Mouse (Mus musculus) lung, postnatal 0 days (tissue): ENCODE measurements around the gene Xirp2. TPM values are rescaled to one million over a fixed set of nuclear protein-coding genes. Genes with fewer than 3 reads are reported as not detected.
"Not testable (repeated sequence)": the region's sequence is repeated elsewhere in the genome, so short reads cannot be mapped to it uniquely, and the experiment has no call there.

ENCODE experiments used
- ATAC-seq: fragments of 200-750 bp; cut with Nextera tagmentation; 2 replicates; pipeline ENCODE4 v1.8.0; 2017; ENCODE audit warnings: moderate library complexity
- DNase-seq: peaks from one replicate; pipeline ENCODE4 v3.0.0-alpha.2; 2016; ENCODE audit warnings: low spot score
- H3K27ac ChIP-seq: fragments of 300-500 bp; sonication (generic); 2 replicates; pipeline ENCODE4 v1.5.1; 2014; ENCODE audit warnings: antibody characterized with exemption, mild to moderate bottlenecking, low read length, mixed read lengths
- H3K27me3 ChIP-seq: fragments of 300-500 bp; sonication (generic); replicated peaks from 2 replicates; pipeline ENCODE4 v1.6.1; 2014; ENCODE audit warnings: low read length, mixed read lengths; ENCODE audit not compliant: insufficient read depth
- H3K36me3 ChIP-seq: fragments of 300-500 bp; sonication (generic); 2 replicates; pipeline ENCODE4 v1.6.1; 2014; ENCODE audit warnings: low read length, mixed read lengths; ENCODE audit not compliant: insufficient read depth
- H3K4me1 ChIP-seq: fragments of 300-500 bp; sonication (generic); 2 replicates; pipeline ENCODE4 v1.6.1; 2014; ENCODE audit warnings: antibody characterized with exemption, low read depth, low read length, mixed read lengths; ENCODE audit not compliant: insufficient read depth
- H3K4me2 ChIP-seq: fragments of 300-500 bp; sonication (generic); replicated peaks from 2 replicates; pipeline ENCODE4 v1.6.1; 2014; ENCODE audit warnings: low read depth, mild to moderate bottlenecking, low read length, moderate library complexity, mixed read lengths
- H3K4me3 ChIP-seq: fragments of 300-500 bp; sonication (generic); 2 replicates; pipeline ENCODE4 v1.5.1; 2014; ENCODE audit warnings: low read depth, low read length
- H3K9ac ChIP-seq: fragments of 300-500 bp; sonication (generic); replicated peaks from 2 replicates; pipeline ENCODE4 v1.6.1; 2014; ENCODE audit warnings: low read depth, mild to moderate bottlenecking
- H3K9me3 ChIP-seq: fragments of 300-500 bp; sonication (generic); 2 replicates; pipeline ENCODE4 v1.6.1; 2016; ENCODE audit warnings: low read length, mixed read lengths
- CTCF ChIP-seq: IDR thresholded peaks from 2 replicates; pipeline ENCODE4 v1.5.1; 2016; ENCODE audit warnings: antibody characterized with exemption, mild to moderate bottlenecking
- EP300 ChIP-seq: IDR thresholded peaks from 2 replicates; pipeline ENCODE4 v1.6.1; 2016; ENCODE audit warnings: antibody characterized with exemption, mild to moderate bottlenecking, control low read depth
- WGBS: fragments of 180-500 bp; shearing (Covaris S2); extraction: QIAGEN DNeasy Blood & Tissue Kit; methylation state at CpG from one replicate; pipeline ENCODE4 v1.1.7; 2014; 5-methylcytosine and 5-hydroxymethylcytosine counted together
- polyA plus RNA-seq: library from polyadenylated mRNA; unstranded; fragments of >200 nt; fragmentation: Nextera tagmentation; extraction: Ambion mirVana; gene quantifications from 2 replicates; pipeline ENCODE4 v1.2.1, GENCODE M21; 2015

Gene Xirp2
- polyA plus RNA-seq, result 0.01 TPM in 1 of 2 replicates, not detected in the other

- TF ChIP-seq CTCF (no peak), EP300 (no peak)
- Histone ChIP-seq H3K36me3 (no peaks in the 10 kb centered on the region), H3K4me1 (no peaks in the 10 kb centered on the region), H3K9me3 (no peaks in the 10 kb centered on the region), H3K9ac (no peak within 1 kb of the TSS), H3K4me2 (no peak within 1 kb of the TSS), H3K4me3 (no peak within 1 kb of the TSS), H3K27me3 (no peaks in the 10 kb centered on the region), H3K27ac (no peak within 1 kb of the TSS)
- ATAC-seq (no peak), DNase-seq (no peak)
- WGBS, result 71% methylated on average over 3 of the region's 3 CpGs
These were observed at the start of gene Xirp2 for GRCm38 (mm10) chr2:67445780-67446179. Gene Xirp2 (plus strand): TSS chr2:67446002.

- not testable (repeated sequence) for H3K4me3 ChIP-seq, H3K9me3 ChIP-seq, H3K4me1 ChIP-seq, H3K27me3 ChIP-seq, H3K36me3 ChIP-seq, H3K9ac ChIP-seq, H3K27ac ChIP-seq, DNase-seq, ATAC-seq, H3K4me2 ChIP-seq
- no CpG with 5 or more reads among the region's 1 CpGs for WGBS
These were observed 32.4 kb upstream of the Xirp2 start, which contains the start of gene Gm21830 for GRCm38 (mm10) chr2:67413425-67413824. Gene Gm21830 (plus strand): TSS chr2:67413725.

- Histone ChIP-seq H3K4me3 (no peak overlapping the region), H3K36me3 (no peaks in the 10 kb centered on the region), H3K4me1 (no peaks in the 10 kb centered on the region), H3K9me3 (no peaks in the 10 kb centered on the region), H3K9ac (no peak overlapping the region), H3K4me2 (no peak overlapping the region), H3K27me3 (no peaks in the 10 kb centered on the region), H3K27ac (no peak overlapping the region)
- ATAC-seq, result no peak
- DNase-seq, result no peak
- no peak for TF ChIP-seq CTCF
- no peak for TF ChIP-seq EP300
These were observed 24.9 kb upstream of the Xirp2 start for GRCm38 (mm10) chr2:67420853-67421252.

- Histone ChIP-seq H3K4me3 (no peak overlapping the region), H3K27me3 (no peaks in the 10 kb centered on the region), H3K4me1 (no peaks in the 10 kb centered on the region), H3K9ac (no peak overlapping the region), H3K27ac (no peak overlapping the region), H3K4me2 (no peak overlapping the region), H3K9me3 (no peaks in the 10 kb centered on the region), H3K36me3 (no peaks in the 10 kb centered on the region)
- DNase-seq (no peak), ATAC-seq (no peak)
- TF ChIP-seq CTCF, result no peak
- TF ChIP-seq EP300, result no peak
- 51% methylated on average over 1 of the region's 1 CpGs for WGBS
These were observed 23.0 kb upstream of the Xirp2 start for GRCm38 (mm10) chr2:67422799-67423198.

DNA sequence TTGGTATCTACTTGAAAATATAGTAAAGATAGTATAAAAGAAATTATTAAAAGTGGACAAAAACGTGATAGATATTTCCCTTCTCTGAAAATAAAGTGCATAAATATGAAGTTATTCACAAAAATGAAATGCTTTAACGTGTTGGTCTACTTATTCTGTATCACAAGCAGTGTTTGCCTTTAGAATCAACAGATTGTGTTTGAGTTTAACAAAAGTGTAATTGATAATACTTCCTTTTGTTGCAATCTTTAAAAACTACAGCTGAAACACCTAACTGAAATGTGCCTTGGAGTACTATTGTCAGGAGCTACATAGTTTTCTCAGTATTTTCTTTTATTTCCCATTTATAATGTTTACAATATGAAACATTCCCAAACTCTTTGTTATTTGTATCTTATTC, 12.7 kb upstream of the Xirp2 start, which contains the start of gene Gm26727:
Gene Gm26727, minus strand, starts transcription at position 101 of the 400 bp plus-strand sequence.
- ATAC-seq, result no peak
- Histone ChIP-seq H3K9ac (no peak within 1 kb of the TSS), H3K36me3 (no peaks in the 10 kb centered on the region), H3K27ac (no peak within 1 kb of the TSS), H3K4me2 (no peak within 1 kb of the TSS), H3K9me3 (no peaks in the 10 kb centered on the region), H3K4me1 (no peaks in the 10 kb centered on the region), H3K4me3 (no peak within 1 kb of the TSS), H3K27me3 (no peaks in the 10 kb centered on the region)
- no peak for DNase-seq
- no peak for TF ChIP-seq CTCF
- TF ChIP-seq EP300, result no peak
- WGBS, result 46% methylated on average over 2 of the region's 2 CpGs

- Histone ChIP-seq H3K9ac (no peak overlapping the region), H3K4me2 (no peak overlapping the region), H3K27ac (no peak overlapping the region), H3K4me1 (no peaks in the 10 kb centered on the region), H3K36me3 (no peaks in the 10 kb centered on the region), H3K27me3 (no peaks in the 10 kb centered on the region), H3K4me3 (no peak overlapping the region), H3K9me3 (no peaks in the 10 kb centered on the region)
- WGBS, result 68% methylated on average over 8 of the region's 8 CpGs
- DNase-seq, result no peak
- ATAC-seq, result no peak
- TF ChIP-seq CTCF (no peak), EP300 (no peak)
These were observed 7.5 kb upstream of the Xirp2 start for GRCm38 (mm10) chr2:67438309-67438708.

DNA sequence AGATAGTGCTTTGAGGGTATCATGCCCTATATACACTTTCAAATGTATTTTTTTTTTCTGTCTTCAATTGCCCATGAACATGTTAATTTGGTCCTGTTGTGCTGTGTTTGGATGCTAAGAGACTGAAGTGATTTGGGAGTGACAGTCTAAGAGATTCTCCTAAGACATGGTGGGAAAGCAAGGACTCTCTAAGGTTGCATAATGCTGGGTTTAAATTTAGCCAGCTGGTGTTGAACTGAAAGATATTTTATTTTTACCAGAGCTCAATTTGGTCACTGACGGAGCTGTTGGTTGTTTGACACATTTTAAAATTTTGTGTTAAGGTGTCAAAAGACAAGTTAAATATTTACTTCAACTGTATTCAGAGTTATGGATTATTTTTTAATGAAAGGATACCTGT, 970 bp downstream of the Xirp2 start:
- Histone ChIP-seq H3K4me2 (no peak overlapping the region), H3K9ac (no peak overlapping the region), H3K27me3 (no peaks in the 10 kb centered on the region), H3K4me3 (no peak overlapping the region), H3K4me1 (no peaks in the 10 kb centered on the region), H3K27ac (no peak overlapping the region), H3K36me3 (no peaks in the 10 kb centered on the region), H3K9me3 (no peaks in the 10 kb centered on the region)
- DNase-seq (no peak), ATAC-seq (no peak)
- 66% methylated on average over 1 of the region's 1 CpGs for WGBS
- TF ChIP-seq EP300 (no peak), CTCF (no peak)
